Mouse (Mus musculus) kidney, postnatal 0 days (tissue): Measurements from ENCODE around the gene Rdh5. TPM values are rescaled to one million over a fixed set of nuclear protein-coding genes. Genes with fewer than 3 reads are reported as not detected.

Experiments used
- ATAC-seq: fragments of 200-750 bp; cut with Nextera tagmentation; replicated peaks from 2 replicates; pipeline ENCODE4 v1.8.0; 2017; ENCODE audit warnings: low read depth, moderate number of reproducible peaks, moderate TSS enrichment, moderate library complexity; ENCODE audit not compliant: low FRiP score
- DNase-seq: peaks from one replicate; pipeline ENCODE4 v3.0.0-alpha.2; 2016; ENCODE audit warnings: low spot score
- H3K27ac ChIP-seq: fragments of 300-500 bp; sonication (generic); 2 replicates; pipeline ENCODE4 v1.5.1; 2014; ENCODE audit warnings: mild to moderate bottlenecking
- H3K27me3 ChIP-seq: fragments of 300-500 bp; sonication (generic); 2 replicates; pipeline ENCODE4 v1.6.1; 2014; ENCODE audit warnings: low read length, mixed read lengths; ENCODE audit not compliant: insufficient read depth
- H3K36me3 ChIP-seq: fragments of 300-500 bp; sonication (generic); 2 replicates; pipeline ENCODE4 v1.6.1; 2014; ENCODE audit warnings: low read length, mixed read lengths; ENCODE audit not compliant: insufficient read depth
- H3K4me1 ChIP-seq: fragments of 300-500 bp; sonication (generic); replicated peaks from 2 replicates; pipeline ENCODE4 v1.6.1; 2014; ENCODE audit warnings: antibody characterized with exemption, low read length, mixed read lengths; ENCODE audit not compliant: insufficient read depth
- H3K4me2 ChIP-seq: fragments of 300-500 bp; sonication (generic); 2 replicates; pipeline ENCODE4 v1.6.1; 2014; ENCODE audit warnings: mild to moderate bottlenecking, low read length, moderate library complexity, mixed read lengths
- H3K4me3 ChIP-seq: fragments of 300-500 bp; sonication (generic); replicated peaks from 2 replicates; pipeline ENCODE4 v1.5.1; 2014; ENCODE audit warnings: low read depth, low read length
- H3K9ac ChIP-seq: fragments of 300-500 bp; sonication (generic); 2 replicates; pipeline ENCODE4 v1.6.1; 2014; ENCODE audit warnings: low read depth, low read length
- H3K9me3 ChIP-seq: fragments of 300-500 bp; sonication (generic); replicated peaks from 2 replicates; pipeline ENCODE4 v1.6.1; 2016; ENCODE audit warnings: low read length, inconsistent platforms, mixed read lengths
- CTCF ChIP-seq: IDR thresholded peaks from 2 replicates; pipeline ENCODE4 v1.5.1; 2016; ENCODE audit warnings: antibody characterized with exemption, low read depth, mild to moderate bottlenecking, moderate library complexity
- WGBS: fragments of 180-500 bp; shearing (Covaris S2); extraction: QIAGEN DNeasy Blood & Tissue Kit; methylation state at CpG from one replicate; pipeline ENCODE4 v1.1.7; 2014; 5-methylcytosine and 5-hydroxymethylcytosine counted together
- polyA plus RNA-seq: library from polyadenylated mRNA; unstranded; fragments of >200 nt; fragmentation: Nextera tagmentation; extraction: Ambion mirVana; gene quantifications from 2 replicates; pipeline ENCODE4 v1.2.1, GENCODE M21; 2015

The Rdh5 gene
- polyA plus RNA-seq, 1 experiment from 2014 or later = 12.9 TPM

GRCm38 (mm10) chr10:128911430-128911829 lies 11.3 kb downstream of the Rdh5 start:
- Histone ChIP-seq H3K4me3 (peak overlapping the region; percentile 91), H3K9me3 (no peaks in the 10 kb centered on the region), H3K27ac (no peak overlapping the region), H3K4me1 (peaks cover 12% of the 10 kb centered on the region), H3K27me3 (no peaks in the 10 kb centered on the region), H3K36me3 (peaks cover 16% of the 10 kb centered on the region; the same call in 1 of the 2 replicates), H3K9ac (peak overlapping the region; percentile 42; the same call in 1 of the 2 replicates), H3K4me2 (peak overlapping the region; percentile 67)
- TF ChIP-seq CTCF = no peak
- 73% methylated on average over 6 of the region's 6 CpGs for WGBS
- DNase-seq = no peak
- ATAC-seq = no peak

- Histone ChIP-seq H3K27me3 (no peaks in the 10 kb centered on the region), H3K36me3 (peaks cover 14% of the 10 kb centered on the region; the same call in 1 of the 2 replicates), H3K4me2 (peak overlapping the region; percentile 67), H3K9me3 (no peaks in the 10 kb centered on the region), H3K27ac (peak overlapping the region; percentile 97), H3K4me1 (peaks cover 12% of the 10 kb centered on the region), H3K9ac (peak overlapping the region; percentile 97), H3K4me3 (peak overlapping the region; percentile 91)
- TF ChIP-seq CTCF = no peak
- peak; percentile 29 for ATAC-seq
- peak; percentile 63 for DNase-seq
- 2% methylated on average over 55 of the region's 66 CpGs for WGBS
Observed at GRCm38 (mm10) chr10:128910066-128910841, 12.4 kb downstream of the Rdh5 start.

- Histone ChIP-seq H3K27ac (peak overlapping the region; percentile 97), H3K9ac (peak overlapping the region; percentile 97), H3K4me3 (peak overlapping the region; percentile 91), H3K4me2 (peak overlapping the region; percentile 67), H3K27me3 (no peaks in the 10 kb centered on the region), H3K36me3 (peaks cover 12% of the 10 kb centered on the region; the same call in 1 of the 2 replicates), H3K9me3 (no peaks in the 10 kb centered on the region), H3K4me1 (peaks cover 12% of the 10 kb centered on the region)
- no peak for TF ChIP-seq CTCF
- ATAC-seq = peak; percentile 89
- 1% methylated on average over 39 of the region's 41 CpGs for WGBS
- DNase-seq = peak; percentile 95
Observed at GRCm38 (mm10) chr10:128909567-128910028, 13.1 kb downstream of the Rdh5 start.

GRCm38 (mm10) chr10:128908778-128909448 lies 13.8 kb downstream of the Rdh5 start:
- ATAC-seq = peak; percentile 8
- Histone ChIP-seq H3K27ac (peak overlapping the region; percentile 97), H3K9me3 (no peaks in the 10 kb centered on the region), H3K4me2 (peak overlapping the region; percentile 67), H3K4me3 (peak overlapping the region; percentile 91), H3K4me1 (peaks cover 12% of the 10 kb centered on the region), H3K9ac (peak overlapping the region; percentile 97), H3K36me3 (peaks cover 6% of the 10 kb centered on the region; the same call in 1 of the 2 replicates), H3K27me3 (no peaks in the 10 kb centered on the region)
- 46% methylated on average over 13 of the region's 13 CpGs for WGBS
- peak; percentile 39 for DNase-seq
- no peak for TF ChIP-seq CTCF

- Histone ChIP-seq H3K27me3 (no peaks in the 10 kb centered on the region), H3K9ac (no peak overlapping the region), H3K4me3 (no peak overlapping the region), H3K4me1 (peaks cover 6% of the 10 kb centered on the region), H3K36me3 (no peaks in the 10 kb centered on the region), H3K4me2 (no peak overlapping the region), H3K9me3 (no peaks in the 10 kb centered on the region), H3K27ac (no peak overlapping the region)
- 70% methylated on average over 5 of the region's 5 CpGs for WGBS
- ATAC-seq (no peak), DNase-seq (no peak)
- no peak for TF ChIP-seq CTCF
Observed at GRCm38 (mm10) chr10:128904812-128905211, 17.9 kb downstream of the Rdh5 start.

GRCm38 (mm10) chr10:128902409-128902988 lies 20.2 kb downstream of the Rdh5 start:
- Histone ChIP-seq H3K4me3 (no peak overlapping the region), H3K9me3 (no peaks in the 10 kb centered on the region), H3K27ac (peak overlapping the region; percentile 1; the same call in 1 of the 2 replicates), H3K9ac (no peak overlapping the region), H3K36me3 (no peaks in the 10 kb centered on the region), H3K4me2 (no peak overlapping the region), H3K4me1 (no peaks in the 10 kb centered on the region; the same call in 1 of the 2 replicates), H3K27me3 (no peaks in the 10 kb centered on the region)
- ATAC-seq = 0 out of 2 replicates have a peak, but pooled peaks have one; percentile 26
- DNase-seq = no peak
- WGBS = 85% methylated on average over 3 of the region's 3 CpGs
- no peak for TF ChIP-seq CTCF
